Mouse (Mus musculus) heart, adult 2 months (tissue): ENCODE measurements at regions not wholly inside any gene's neighbourhood (a gene's known extent, or its start where the extent isn't known, plus 50 kb on each side); places are given as distances from the start of the nearest gene placed in this dataset.

Experiments used
- CTCF ChIP-seq: fragments of 200-600 bp; IDR thresholded peaks from 2 replicates; pipeline ENCODE4 v1.8.1; 2022; ENCODE audit warnings: antibody characterized with exemption, mild to moderate bottlenecking, moderate library complexity
- EP300 ChIP-seq: fragments of 200-500 bp; IDR thresholded peaks from 2 replicates; pipeline ENCODE4 v1.6.1; 2011; ENCODE audit warnings: low read depth, low read length, control low read depth; ENCODE audit not compliant: insufficient read depth
- POLR2A ChIP-seq: fragments of 200-500 bp; IDR thresholded peaks from 2 replicates; pipeline ENCODE4 v1.6.1; 2011; ENCODE audit warnings: mild to moderate bottlenecking, low read depth, low read length, control low read depth; ENCODE audit not compliant: insufficient read depth

DNA sequence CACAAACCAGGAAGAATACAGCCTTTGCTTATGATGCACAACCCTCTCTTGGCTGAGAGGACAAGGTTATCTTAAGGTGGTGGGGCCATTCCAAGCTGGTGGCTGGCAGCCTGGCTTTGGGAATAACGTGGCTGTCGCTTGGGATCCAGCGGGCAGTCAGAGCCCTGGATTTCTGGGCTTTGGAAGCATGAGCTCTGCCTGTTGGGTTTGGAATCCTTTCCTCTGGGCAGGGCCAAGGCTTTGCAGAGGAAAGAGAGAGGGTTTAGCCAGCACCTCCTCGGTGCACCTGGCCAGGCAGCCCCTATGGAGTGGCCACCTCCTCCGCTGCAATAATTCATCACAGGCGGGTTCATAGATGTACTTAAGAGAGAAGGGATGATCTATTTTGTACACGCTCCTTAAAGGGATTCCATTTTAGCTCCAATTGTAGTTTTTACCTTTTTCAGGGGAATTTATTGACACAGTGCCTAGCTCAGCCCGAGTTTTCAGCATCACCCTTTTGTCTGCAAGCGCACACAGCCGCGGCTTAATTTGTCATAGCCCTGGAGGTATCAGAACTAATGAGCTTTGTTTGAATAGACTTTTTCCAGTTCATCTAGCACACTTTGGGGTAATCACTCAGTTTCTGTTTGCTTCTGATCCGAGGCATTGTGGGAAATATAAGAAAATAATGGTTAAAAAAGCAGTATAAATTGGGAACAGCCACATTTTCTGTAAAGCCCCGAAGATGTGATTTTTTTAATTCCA lies 135.5 kb upstream of the Zfp507 start:
- TF ChIP-seq CTCF (no peak), POLR2A (no peak), EP300 (no peak)
